Mouse (Mus musculus) midbrain, embryonic 10.5 days (tissue): ENCODE results near the gene Cldn15. TPM values are rescaled to one million over a fixed set of nuclear protein-coding genes. Genes with fewer than 3 reads are reported as not detected.

Experiments used
- DNase-seq: peaks from one replicate; pipeline ENCODE4 v3.0.0-alpha.2; 2017; ENCODE audit warnings: low spot score
- H3K27ac ChIP-seq: fragments of 300-500 bp; sonication (generic); replicated peaks from 2 replicates; pipeline ENCODE4 v1.5.1; 2016; ENCODE audit warnings: mild to moderate bottlenecking
- H3K27me3 ChIP-seq: fragments of 300-500 bp; sonication (generic); 2 replicates; pipeline ENCODE4 v1.6.1; 2016; ENCODE audit warnings: low read depth, mild to moderate bottlenecking; ENCODE audit not compliant: poor library complexity, severe bottlenecking
- H3K36me3 ChIP-seq: fragments of 300-500 bp; sonication (generic); 2 replicates; pipeline ENCODE4 v1.6.1; 2016; ENCODE audit warnings: mild to moderate bottlenecking, moderate library complexity
- H3K4me1 ChIP-seq: fragments of 300-500 bp; sonication (generic); 2 replicates; pipeline ENCODE4 v1.6.1; 2016
- H3K4me3 ChIP-seq: fragments of 300-500 bp; sonication (generic); 2 replicates; pipeline ENCODE4 v1.5.1; 2016; ENCODE audit warnings: mild to moderate bottlenecking, moderate library complexity
- H3K9me3 ChIP-seq: fragments of 300-500 bp; sonication (generic); replicated peaks from 2 replicates; pipeline ENCODE4 v1.6.1; 2016; ENCODE audit warnings: mild to moderate bottlenecking
- WGBS: fragments of 180-500 bp; shearing (Covaris S2); methylation state at CpG from one replicate; pipeline ENCODE4 v1.1.7; 2016; 5-methylcytosine and 5-hydroxymethylcytosine counted together
- polyA plus RNA-seq: library from polyadenylated mRNA; unstranded; fragments of >200 nt; fragmentation: Nextera tagmentation; extraction: Ambion mirVana; gene quantifications from 2 replicates; pipeline ENCODE4 v1.2.1, GENCODE M21; 2016

Gene Cldn15
- polyA plus RNA-seq, 1 experiment from 2014 or later = 0.15 TPM

DNA sequence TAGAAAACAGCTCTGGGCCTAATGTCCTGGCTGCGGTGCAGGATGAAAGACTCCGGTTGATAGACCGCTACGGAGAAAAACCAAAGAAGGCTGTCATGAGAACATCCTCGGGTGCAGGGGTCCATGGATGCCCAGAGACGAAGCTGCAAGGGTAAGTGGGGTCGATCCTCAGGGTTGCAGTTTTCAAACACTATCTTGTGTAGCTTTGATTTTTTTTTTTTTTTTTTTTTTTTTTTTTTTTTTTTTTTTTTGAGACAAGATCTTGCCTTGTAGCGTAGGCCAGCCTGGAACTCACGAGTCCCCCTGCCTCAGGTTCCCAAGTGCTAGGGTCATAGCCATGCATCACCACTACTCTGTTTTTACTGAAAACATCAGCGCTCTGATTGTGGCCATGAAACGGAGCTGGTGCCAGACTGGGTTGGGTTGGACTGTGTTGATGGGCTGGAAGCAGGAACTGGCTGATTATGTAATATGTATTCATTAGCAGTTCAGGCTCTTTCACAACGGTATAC lies 12.9 kb upstream of the Cldn15 start:
- Histone ChIP-seq H3K4me3 (peak overlapping the region; percentile 84), H3K9me3 (no peaks in the 10 kb centered on the region), H3K27ac (peak overlapping the region; percentile 90), H3K36me3 (peaks cover 31% of the 10 kb centered on the region), H3K27me3 (no peaks in the 10 kb centered on the region), H3K4me1 (peaks cover 13% of the 10 kb centered on the region)
- WGBS = 4% methylated on average over 12 of the region's 12 CpGs
- peak; percentile 23 for DNase-seq

DNA sequence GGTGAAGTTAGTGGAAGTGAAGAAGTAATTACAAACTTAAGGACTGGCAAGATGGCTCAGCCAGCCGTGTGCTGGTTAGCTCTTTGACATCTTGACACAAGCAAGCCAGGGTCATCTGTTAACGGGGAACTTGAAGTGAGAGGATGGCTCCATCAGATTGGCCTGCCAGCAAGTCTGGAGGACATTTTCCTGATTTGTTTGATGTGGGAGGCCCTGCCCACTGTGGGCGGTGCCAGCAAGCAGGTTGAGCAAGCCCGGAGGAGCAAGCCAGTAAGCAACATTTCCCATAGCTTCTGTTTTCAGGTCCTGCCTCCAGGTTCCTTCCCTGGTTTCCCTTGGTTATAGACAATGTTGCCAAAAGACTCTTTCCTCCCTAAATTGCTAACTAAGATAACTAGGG lies 10.8 kb upstream of the Cldn15 start:
- Histone ChIP-seq H3K36me3 (peaks cover 43% of the 10 kb centered on the region), H3K27me3 (no peaks in the 10 kb centered on the region), H3K4me1 (peaks cover 13% of the 10 kb centered on the region), H3K9me3 (no peaks in the 10 kb centered on the region), H3K4me3 (no peak overlapping the region), H3K27ac (no peak overlapping the region)
- WGBS = 92% methylated on average over 4 of the region's 4 CpGs
- DNase-seq = no peak

DNA sequence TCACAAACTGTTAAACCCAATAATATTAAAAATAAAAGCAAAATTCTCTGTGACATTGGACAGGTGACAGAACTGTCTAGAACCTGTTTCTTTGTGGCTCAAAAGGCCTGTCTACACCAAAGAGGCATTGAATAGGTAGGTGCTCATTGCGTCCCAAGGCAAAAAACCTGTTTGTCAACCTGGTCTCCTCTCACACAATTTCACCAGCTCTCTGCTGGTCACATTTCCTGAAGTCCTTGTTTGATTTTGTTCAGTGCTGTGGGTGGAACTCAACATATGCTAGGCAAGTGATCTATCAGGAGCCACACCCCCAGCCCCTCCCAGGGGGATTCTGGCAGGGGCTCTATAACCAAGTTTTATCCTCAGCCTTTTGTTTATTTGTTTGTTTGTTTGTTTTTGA lies 9.2 kb upstream of the Cldn15 start:
- Histone ChIP-seq H3K27me3 (no peaks in the 10 kb centered on the region), H3K4me1 (peaks cover 26% of the 10 kb centered on the region), H3K27ac (no peak overlapping the region), H3K36me3 (peaks cover 46% of the 10 kb centered on the region), H3K9me3 (no peaks in the 10 kb centered on the region), H3K4me3 (no peak overlapping the region)
- 97% methylated on average over 1 of the region's 1 CpGs for WGBS
- DNase-seq = no peak

DNA sequence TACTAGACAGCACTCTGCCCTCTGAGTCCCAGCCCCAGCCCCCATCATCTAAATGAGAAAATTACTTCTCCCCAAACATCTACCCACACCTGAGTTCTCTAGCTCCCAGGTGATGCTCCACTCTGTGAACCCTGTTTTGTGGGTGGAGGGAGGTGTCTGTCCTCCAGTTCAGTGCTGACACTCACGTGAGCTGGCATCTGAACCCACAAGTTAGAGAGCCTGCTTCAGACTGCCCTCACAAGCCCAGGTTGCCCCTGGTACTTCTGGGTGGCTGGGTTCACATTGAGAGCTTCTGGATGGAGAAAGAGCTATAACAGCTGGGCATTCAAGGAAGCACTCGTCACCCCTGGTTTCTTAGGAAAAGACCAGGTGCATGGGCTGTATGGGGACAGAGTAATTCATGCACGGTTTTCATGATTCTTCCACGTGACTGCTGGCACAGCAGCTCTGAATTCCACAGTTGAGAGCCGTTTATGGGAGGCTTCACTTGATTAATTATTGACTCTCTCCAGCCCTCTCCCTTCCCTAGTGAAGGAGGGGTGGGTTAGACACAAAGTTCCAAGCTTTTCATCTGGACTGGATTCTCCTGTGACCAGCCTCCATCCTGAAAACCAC lies 7.3 kb upstream of the Cldn15 start:
- H3K9me3 ChIP-seq = no peaks in the 10 kb centered on the region
- no peak for DNase-seq
- peaks cover 58% of the 10 kb centered on the region for H3K36me3 ChIP-seq
- 86% methylated on average over 5 of the region's 5 CpGs for WGBS
- peaks cover 30% of the 10 kb centered on the region for H3K4me1 ChIP-seq
- H3K27me3 ChIP-seq = no peaks in the 10 kb centered on the region
- no peak overlapping the region for H3K4me3 ChIP-seq
- H3K27ac ChIP-seq = no peak overlapping the region

DNA sequence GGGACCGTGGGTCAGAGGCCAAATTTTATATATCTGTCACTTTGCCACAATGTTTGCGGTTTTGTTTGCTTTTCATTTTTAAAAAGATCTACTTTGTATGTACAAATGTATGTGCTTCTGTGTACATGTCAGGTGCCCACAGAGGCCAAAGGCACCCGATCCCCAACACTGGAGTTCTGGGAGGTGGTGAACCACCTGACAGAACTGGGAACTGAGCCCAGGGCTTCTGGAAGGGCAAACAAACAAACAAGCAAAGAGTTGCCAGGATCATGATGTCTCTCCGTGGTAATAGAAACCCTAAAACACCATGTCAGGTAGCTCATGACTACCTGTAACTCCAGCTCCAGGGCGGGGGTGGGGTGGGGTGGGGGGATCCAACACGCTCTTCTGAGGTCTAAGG lies 6.4 kb upstream of the Cldn15 start:
- DNase-seq = no peak
- H3K9me3 ChIP-seq = no peaks in the 10 kb centered on the region
- WGBS = 93% methylated on average over 6 of the region's 6 CpGs
- no peak overlapping the region for H3K27ac ChIP-seq
- peaks cover 64% of the 10 kb centered on the region for H3K36me3 ChIP-seq
- H3K4me3 ChIP-seq = no peak overlapping the region
- no peaks in the 10 kb centered on the region for H3K27me3 ChIP-seq
- peaks cover 22% of the 10 kb centered on the region for H3K4me1 ChIP-seq

DNA sequence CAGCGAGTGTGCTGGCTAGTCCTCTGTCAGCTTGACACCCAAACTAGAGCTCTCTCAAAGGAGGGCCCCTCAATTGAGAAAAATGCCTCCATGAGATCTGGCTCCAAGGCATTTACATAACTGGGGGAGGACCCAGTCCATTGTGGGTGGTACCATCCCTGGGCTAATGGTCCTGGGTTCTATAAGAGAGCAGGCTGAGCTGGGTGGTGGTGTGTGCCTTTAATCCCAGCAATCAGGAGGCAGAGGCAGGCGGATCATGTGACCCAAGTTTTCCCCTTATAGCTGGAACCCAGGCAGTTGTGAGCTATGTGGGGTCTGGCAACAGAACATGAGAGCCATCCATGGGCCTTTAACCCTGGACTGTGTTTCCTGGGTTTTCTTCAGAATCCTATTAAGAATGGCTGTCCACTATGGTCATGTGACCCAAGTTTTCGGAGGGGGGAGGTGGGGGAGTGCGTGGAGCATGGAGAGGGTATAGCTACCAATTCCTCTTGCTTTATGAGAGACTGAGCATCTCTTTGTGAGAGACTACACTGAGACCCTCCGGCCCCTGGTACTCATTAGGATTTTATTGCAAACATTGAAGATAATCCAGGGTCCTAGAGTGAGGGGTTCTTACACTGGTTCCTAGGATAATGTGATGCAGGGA lies 5.0 kb upstream of the Cldn15 start:
- Histone ChIP-seq H3K4me3 (peak overlapping the region; percentile 68), H3K4me1 (peaks cover 25% of the 10 kb centered on the region), H3K9me3 (no peaks in the 10 kb centered on the region), H3K36me3 (peaks cover 68% of the 10 kb centered on the region), H3K27ac (peak overlapping the region; percentile 92), H3K27me3 (no peaks in the 10 kb centered on the region)
- DNase-seq = no peak
- 25% methylated on average over 5 of the region's 5 CpGs for WGBS

DNA sequence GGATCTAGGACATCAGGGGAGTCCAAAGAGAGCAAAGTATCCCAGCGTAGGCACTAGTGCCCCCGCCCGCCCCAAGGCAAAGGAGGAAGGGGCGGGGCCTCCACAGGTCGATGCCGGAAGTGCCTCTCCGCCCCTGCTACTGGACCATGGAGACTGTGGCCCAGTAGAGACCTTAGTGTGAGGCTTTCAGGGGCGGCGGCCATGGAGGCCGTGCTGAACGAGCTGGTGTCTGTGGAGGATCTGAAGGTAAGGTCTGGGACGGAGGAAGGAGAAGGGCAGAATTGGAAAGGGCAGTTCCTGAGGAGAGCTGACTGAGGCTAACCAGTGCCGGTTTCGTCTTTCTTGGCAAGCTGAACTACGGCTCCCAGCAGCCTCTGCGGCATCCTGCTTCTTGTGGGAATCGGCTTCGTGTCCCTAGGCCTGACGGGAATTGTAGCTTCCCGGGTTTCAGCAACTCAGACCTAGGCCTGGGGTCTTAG lies 4.4 kb upstream of the Cldn15 start:
- WGBS = under 1% methylated on average over 20 of the region's 20 CpGs
- peaks cover 68% of the 10 kb centered on the region for H3K36me3 ChIP-seq
- DNase-seq = peak; percentile 92

DNA sequence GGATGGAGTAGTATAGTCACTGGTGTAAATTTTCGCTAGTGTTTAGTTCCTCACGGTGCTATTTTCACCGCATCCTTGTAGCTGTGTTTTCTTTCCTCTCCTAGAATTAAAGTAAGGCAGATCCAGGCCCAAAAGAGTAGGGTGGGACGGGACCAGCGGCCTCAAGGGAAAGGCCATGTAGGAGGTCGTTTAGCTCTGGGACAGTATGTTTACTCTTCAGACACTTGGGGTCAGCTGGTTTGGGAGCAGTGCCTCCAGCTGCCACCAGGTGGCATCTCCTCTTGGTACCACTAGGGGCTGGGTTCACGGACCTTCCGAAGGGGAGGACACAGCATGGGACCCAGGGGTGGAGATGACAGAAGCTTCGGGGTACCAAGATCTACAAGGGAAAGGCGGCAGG lies 3.9 kb upstream of the Cldn15 start:
- Histone ChIP-seq H3K27ac (peak overlapping the region; percentile 92), H3K36me3 (peaks cover 66% of the 10 kb centered on the region), H3K9me3 (no peaks in the 10 kb centered on the region), H3K4me1 (peaks cover 25% of the 10 kb centered on the region), H3K27me3 (no peaks in the 10 kb centered on the region), H3K4me3 (peak overlapping the region; percentile 68)
- WGBS = 2% methylated on average over 10 of the region's 10 CpGs
- peak; percentile 83 for DNase-seq

More for the DNA sequence above, 4.4 kb upstream of the Cldn15 start:
- H3K9me3 ChIP-seq = no peaks in the 10 kb centered on the region
- peaks cover 25% of the 10 kb centered on the region for H3K4me1 ChIP-seq
- H3K4me3 ChIP-seq = peak overlapping the region; percentile 68
- H3K27me3 ChIP-seq = no peaks in the 10 kb centered on the region
- peak overlapping the region; percentile 92 for H3K27ac ChIP-seq

DNA sequence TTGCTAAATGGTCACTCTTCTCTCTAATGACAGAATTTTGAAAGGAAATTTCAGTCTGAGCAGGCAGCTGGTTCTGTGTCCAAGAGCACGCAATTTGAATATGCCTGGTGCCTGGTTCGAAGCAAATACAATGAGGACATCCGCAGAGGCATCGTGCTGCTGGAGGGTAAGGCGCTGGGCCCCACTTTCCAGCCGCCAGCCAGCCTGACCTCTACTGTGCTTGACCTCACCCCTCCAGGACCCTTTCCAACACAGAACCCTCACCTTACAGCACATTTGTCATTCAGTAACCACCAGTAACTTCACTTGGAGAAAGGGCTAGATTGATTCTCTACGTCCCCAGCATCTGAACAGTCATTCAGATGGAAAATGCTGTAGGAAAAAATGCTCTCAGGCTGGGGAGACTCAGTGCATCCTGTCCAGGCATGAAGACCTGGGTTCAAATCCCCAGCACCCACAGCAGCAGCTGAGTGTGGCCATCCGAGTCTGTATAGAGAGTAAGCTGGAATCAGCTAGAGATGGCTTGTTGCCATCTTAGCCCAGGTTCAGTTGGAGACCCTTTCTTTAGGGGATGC lies 3.4 kb upstream of the Cldn15 start:
- no peaks in the 10 kb centered on the region for H3K9me3 ChIP-seq
- peak overlapping the region; percentile 92 for H3K27ac ChIP-seq
- peak overlapping the region; percentile 68 for H3K4me3 ChIP-seq
- no peaks in the 10 kb centered on the region for H3K27me3 ChIP-seq
- 77% methylated on average over 8 of the region's 8 CpGs for WGBS
- peaks cover 25% of the 10 kb centered on the region for H3K4me1 ChIP-seq
- DNase-seq = no peak
- H3K36me3 ChIP-seq = peaks cover 68% of the 10 kb centered on the region

DNA sequence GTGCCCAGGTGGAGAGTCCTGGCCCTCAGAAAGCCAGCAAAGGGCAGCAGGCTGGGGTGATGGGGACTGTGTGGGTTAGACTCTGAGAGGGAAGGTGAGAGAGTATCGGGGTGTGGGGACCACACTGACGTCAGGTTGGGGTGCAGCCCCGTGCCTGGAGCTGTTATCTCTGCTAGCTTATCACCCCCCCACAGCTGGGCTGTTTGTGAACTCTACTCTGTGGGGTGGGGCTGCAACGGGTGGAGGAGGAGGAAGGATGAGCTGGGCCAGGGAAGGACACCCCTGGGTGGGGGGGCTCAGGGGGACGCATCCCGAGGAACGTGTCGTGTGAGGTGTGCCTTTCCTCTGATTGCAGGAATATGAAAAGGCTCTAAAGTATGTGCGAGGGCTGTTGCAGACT lies 1.2 kb upstream of the Cldn15 start:
- H3K27me3 ChIP-seq = no peaks in the 10 kb centered on the region
- no peak overlapping the region for H3K4me3 ChIP-seq
- 92% methylated on average over 9 of the region's 9 CpGs for WGBS
- no peak overlapping the region for H3K27ac ChIP-seq
- DNase-seq = no peak
- no peaks in the 10 kb centered on the region for H3K9me3 ChIP-seq
- H3K4me1 ChIP-seq = peaks cover 25% of the 10 kb centered on the region
- peaks cover 63% of the 10 kb centered on the region for H3K36me3 ChIP-seq

DNA sequence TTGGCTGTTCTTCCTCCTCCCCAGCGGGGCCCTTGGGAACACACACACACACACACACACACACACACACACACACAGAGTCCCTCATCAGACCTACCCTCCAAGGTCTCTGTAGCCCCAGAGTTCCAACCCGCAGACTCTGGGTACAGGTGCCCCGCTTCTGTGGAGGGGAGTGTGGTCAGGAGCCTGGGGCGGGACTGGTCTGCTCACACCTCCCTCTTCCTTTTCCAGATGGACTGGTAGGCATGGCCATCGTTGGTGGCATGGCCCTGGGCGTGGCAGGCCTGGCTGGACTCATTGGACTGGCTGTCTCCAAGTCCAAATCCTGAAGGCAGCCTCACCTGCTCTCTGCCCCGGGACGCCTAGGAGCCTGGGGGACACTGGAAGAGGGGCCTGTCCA lies 730 bp upstream of the Cldn15 start:
- Histone ChIP-seq H3K27ac (no peak overlapping the region), H3K36me3 (peaks cover 60% of the 10 kb centered on the region), H3K27me3 (no peaks in the 10 kb centered on the region), H3K4me3 (no peak overlapping the region), H3K4me1 (peaks cover 25% of the 10 kb centered on the region), H3K9me3 (no peaks in the 10 kb centered on the region)
- DNase-seq = no peak
- 91% methylated on average over 8 of the region's 8 CpGs for WGBS

DNA sequence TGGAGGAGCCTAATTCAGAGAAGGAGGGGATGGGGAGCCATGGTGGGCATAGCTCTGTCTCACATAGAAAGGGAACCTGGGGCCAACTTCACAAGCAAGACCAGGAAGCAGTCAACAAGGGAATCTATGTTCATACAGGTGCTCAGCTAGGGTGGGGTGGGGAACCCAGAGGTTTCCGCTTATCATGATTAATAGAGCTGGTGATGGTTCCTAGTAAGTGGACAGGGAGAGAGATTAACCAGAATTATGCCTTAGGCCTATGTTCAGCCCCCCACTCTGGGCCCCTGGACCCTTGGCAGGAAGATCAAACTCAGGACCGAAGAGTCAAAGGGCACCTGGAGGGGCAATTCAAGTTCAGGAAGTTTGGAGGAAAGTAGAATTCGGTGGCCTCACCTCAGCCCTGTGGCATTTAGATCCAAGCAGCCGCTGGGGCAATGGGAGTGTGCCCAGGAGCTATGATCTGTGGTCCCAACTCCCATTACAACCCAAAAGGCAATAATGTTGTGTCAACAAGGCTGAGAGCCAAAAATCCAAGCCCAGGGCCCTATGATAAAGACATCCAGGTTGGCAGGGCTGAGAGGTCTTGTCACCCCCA lies 542 bp downstream of the Cldn15 start:
- WGBS = 88% methylated on average over 4 of the region's 4 CpGs
- H3K27ac ChIP-seq = no peak overlapping the region

DNA sequence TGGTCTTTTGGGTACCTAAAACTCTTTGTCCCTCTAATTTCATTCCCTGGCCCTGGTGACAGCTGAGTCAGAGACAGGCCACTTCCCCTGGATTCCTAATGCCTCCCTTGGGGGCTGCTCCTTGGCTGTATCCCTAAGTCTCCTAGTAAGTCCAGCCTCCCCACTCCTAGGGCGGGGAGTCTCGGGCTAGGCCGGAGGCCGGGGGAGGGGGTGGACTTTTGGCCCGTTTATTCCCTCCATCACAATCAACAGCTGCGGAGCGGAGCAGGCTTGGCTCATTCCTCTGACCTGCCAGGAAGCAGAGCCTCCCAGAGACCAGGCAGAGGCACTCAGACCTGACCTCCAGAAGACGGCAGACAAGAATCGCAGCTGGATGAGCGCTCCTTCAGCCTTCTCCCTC lies 1.2 kb downstream of the Cldn15 start:
- H3K27ac ChIP-seq = no peak overlapping the region
- peaks cover 10% of the 10 kb centered on the region for H3K4me1 ChIP-seq
- H3K27me3 ChIP-seq = no peaks in the 10 kb centered on the region
- peaks cover 58% of the 10 kb centered on the region for H3K36me3 ChIP-seq
- WGBS = 81% methylated on average over 10 of the region's 10 CpGs
- H3K4me3 ChIP-seq = no peak overlapping the region
- no peak for DNase-seq
- no peaks in the 10 kb centered on the region for H3K9me3 ChIP-seq

More for the DNA sequence above, 542 bp downstream of the Cldn15 start:
- H3K27me3 ChIP-seq = no peaks in the 10 kb centered on the region
- H3K36me3 ChIP-seq = peaks cover 58% of the 10 kb centered on the region
- peaks cover 13% of the 10 kb centered on the region for H3K4me1 ChIP-seq
- H3K4me3 ChIP-seq = no peak overlapping the region
- DNase-seq = no peak
- H3K9me3 ChIP-seq = no peaks in the 10 kb centered on the region
